Comparison of ENCODE assay signal across 19 mouse cellular contexts in genomic region chr13:37569486-37569885, GRCm38 (mm10).
DNase-seq lines count a peak whose midpoint lies in the region; TF ChIP-seq lines count a peak whose summit lies in the region.
"Had no signal": no experiment of that assay in that cellular context is flagged by ENCODE, and none has a peak within 500 bp of the region (broad histone marks: within the 10 kb centered on the region; RNA-seq: fewer than 3 reads in every experiment).

No protein-coding gene starts in this region.

- dilution Hi-C loops in CH12.LX (cut with MboI; ENCODE audit: extremely low pct_ligation_motif_present, extremely low pct_unique_long_range_greater_than_20kb, low sequenced_read_pairs): no loop called here

- no peak for DNase-seq in gastrocnemius, adult 2 months
- DNase-seq in gastrocnemius, postnatal 25 days: no peak
- no peak for DNase-seq in CH12.LX (ENCODE audit: extremely low read depth)
- no peak for DNase-seq in left cerebral cortex, adult 9 months (ENCODE audit: low spot score in 2 of 2)
- DNase-seq: adrenal gland, adult 8-10 months; adrenal gland, postnatal 14 days; adrenal gland, postnatal 36 days; B cell, adult 2 months; cerebellum, adult 11-12 months; cerebellum, adult 2 months; cerebellum, adult 9-10 months; cerebellum, postnatal 25 days; forebrain, postnatal 0 days had no signal

- H3ac ChIP-seq in myocyte (ENCODE audit: control insufficient read depth, insufficient read length): no peak overlapping the region

- peaks cover 2% of the 10 kb centered on the region for H3K9me3 ChIP-seq in CH12.LX (replicated peaks; ENCODE audit: low read length)
- H3K9me3 ChIP-seq: embryonic facial prominence, embryonic 10.5 days; embryonic facial prominence, embryonic 12.5 days; forebrain, embryonic 13.5 days; forebrain, embryonic 15.5 days had no signal

- no peak for TF ChIP-seq POLR2A in CH12.LX (IDR thresholded peaks at IDR 0.05; ENCODE audit: low read depth, low read length)
- TF ChIP-seq POLR2A in myocyte (IDR thresholded peaks at IDR 0.05; ENCODE audit: insufficient read length, low read depth): no peak

- intact Hi-C loops in gastrocnemius, adult 2 months (cut with DNase I): no loop called here

- in situ Hi-C loops in CH12.LX (cut with MboI; ENCODE audit: low pct_ligation_motif_present, low pct_unique_long_range_greater_than_20kb, low sequenced_read_pairs): no loop called here

- H3K36me3 ChIP-seq in CH12.LX (replicated peaks in 1 of 2; ENCODE audit: control insufficient read depth in 1 of 2, insufficient read depth in 1 of 2, low read length in 1 of 2) (no peaks in the 10 kb centered on the region), myocyte (ENCODE audit: control insufficient read depth, insufficient read depth) (no peaks in the 10 kb centered on the region)
- H3K36me3 ChIP-seq: embryonic facial prominence, embryonic 10.5 days; embryonic facial prominence, embryonic 12.5 days; forebrain, embryonic 15.5 days had no signal

- H3K4me2 ChIP-seq in CH12.LX (ENCODE audit: insufficient read depth, low read depth, poor library complexity, severe bottlenecking) (no peak overlapping the region), myocyte (ENCODE audit: low read depth) (no peak overlapping the region)
- H3K4me2 ChIP-seq: embryonic facial prominence, embryonic 12.5 days; forebrain, embryonic 13.5 days; forebrain, embryonic 15.5 days had no signal

- no peak for TF ChIP-seq RAD21 in CH12.LX (IDR thresholded peaks at IDR 0.05; ENCODE audit: low read depth, low read length)

- no peaks in the 10 kb centered on the region for H3K27me3 ChIP-seq in CH12.LX (replicated peaks)
- H3K27me3 ChIP-seq in myocyte (ENCODE audit: control insufficient read depth, insufficient read depth, insufficient read length): no peaks in the 10 kb centered on the region
- H3K27me3 ChIP-seq: embryonic facial prominence, embryonic 12.5 days; forebrain, embryonic 13.5 days; forebrain, embryonic 15.5 days; Patski had no signal

- no peak overlapping the region for H3K4me3 ChIP-seq in gastrocnemius, adult 2 months
- no peak overlapping the region for H3K4me3 ChIP-seq in CH12.LX (replicated peaks in 1 of 3; ENCODE audit: low read depth in 2 of 3, low read length in 2 of 3, poor library complexity in 1 of 3)
- H3K4me3 ChIP-seq in myocyte: no peak overlapping the region
- H3K4me3 ChIP-seq: embryonic facial prominence, embryonic 10.5 days; embryonic facial prominence, embryonic 12.5 days; forebrain, embryonic 13.5 days; forebrain, embryonic 15.5 days had no signal

- no peak for TF ChIP-seq CTCF in gastrocnemius, adult 2 months (IDR thresholded peaks at IDR 0.05)
- peak in 1 of 2 experiments; percentile 5; a peak in 1 of 4 replicates for TF ChIP-seq CTCF in CH12.LX (conservative IDR thresholded peaks at IDR 0.05 in 1 of 2, IDR thresholded peaks at IDR 0.05 in 1 of 2; ENCODE audit: low read depth in 2 of 2, low read length in 2 of 2)

- peak overlapping the region; percentile 79 for H3K27ac ChIP-seq in gastrocnemius, adult 2 months
- H3K27ac ChIP-seq in CH12.LX (ENCODE audit: insufficient read depth, low read depth): no peak overlapping the region
- H3K27ac ChIP-seq: embryonic facial prominence, embryonic 10.5 days; embryonic facial prominence, embryonic 12.5 days; forebrain, embryonic 13.5 days; forebrain, embryonic 15.5 days had no signal

- TF ChIP-seq EP300 in CH12.LX (IDR thresholded peaks at IDR 0.05; ENCODE audit: low read length): no peak

- H3K9ac ChIP-seq in CH12.LX (ENCODE audit: insufficient read depth, low read depth): no peak overlapping the region
- H3K9ac ChIP-seq: embryonic facial prominence, embryonic 12.5 days; forebrain, embryonic 13.5 days; forebrain, embryonic 15.5 days; forebrain, postnatal 0 days had no signal

- no peaks in the 10 kb centered on the region for H3K79me2 ChIP-seq in CH12.LX (replicated peaks; ENCODE audit: control insufficient read depth, extremely low read depth, insufficient read depth, poor library complexity, severe bottlenecking)
- no peaks in the 10 kb centered on the region for H3K79me2 ChIP-seq in myocyte (ENCODE audit: control insufficient read depth, insufficient read depth)

- H3K4me1 ChIP-seq in CH12.LX (ENCODE audit: control insufficient read depth in 1 of 2, insufficient read depth in 2 of 2): peaks cover 3 to 14% of the 10 kb centered on the region in 2 experiments; a peak in 3 of 4 replicates
- H3K4me1 ChIP-seq: embryonic facial prominence, embryonic 12.5 days; forebrain, embryonic 13.5 days; forebrain, embryonic 15.5 days had no signal

TF ChIP-seq in CH12.LX, 34 proteins besides CTCF, POLR2A, EP300 and RAD21:
- TF ChIP-seq KAT2A (IDR thresholded peaks at IDR 0.05; ENCODE audit: insufficient replicate concordance, low read length) (no peak), NRF1 (IDR thresholded peaks at IDR 0.05; ENCODE audit: low read depth, low read length) (no peak), JUN (IDR thresholded peaks at IDR 0.05; ENCODE audit: insufficient read depth, low read depth, low read length) (no peak), USF2 (conservative IDR thresholded peaks at IDR 0.05; ENCODE audit: low read depth, low read length) (peak; percentile 59), USF1 (IDR thresholded peaks at IDR 0.05; ENCODE audit: low read depth, low read length) (peak; percentile 66)

TF ChIP-seq in myocyte, 11 proteins besides CTCF, POLR2A, EP300 and RAD21:
- no peak for TF ChIP-seq POLR2AphosphoS2 (IDR thresholded peaks at IDR 0.05; ENCODE audit: insufficient read length, low read depth)
- no peak for TF ChIP-seq SRF (IDR thresholded peaks at IDR 0.05; ENCODE audit: control insufficient read depth, insufficient read length, low read depth)
- TF ChIP-seq USF1 (IDR thresholded peaks at IDR 0.05; ENCODE audit: low read depth): peak; percentile 48
- no peak for TF ChIP-seq MYOD1 (IDR thresholded peaks at IDR 0.05; ENCODE audit: control insufficient read depth in 1 of 3, insufficient read length in 2 of 3, low read depth in 2 of 3)
- no peak for TF ChIP-seq REST (IDR thresholded peaks at IDR 0.05; ENCODE audit: insufficient read depth, insufficient read length)
